Mouse (Mus musculus) layer of hippocampus, postnatal 25 days (tissue): ENCODE measurements around the gene Elavl1. TPM values are rescaled to one million over a fixed set of nuclear protein-coding genes. Genes with fewer than 3 reads are reported as not detected.

Source experiments
- total RNA-seq, 2 experiments: library from RNA; stranded (reverse); gene quantifications; 2 replicates each; pipeline ENCODE4 v1.2.3; 2021

Gene Elavl1
- total RNA-seq, 2 experiments from 2014 or later: 74.1 to 77.7 TPM

Other genes starting within 250 kb of the Elavl1 start
- gene Cd209f, start 219.6 kb downstream of the Elavl1 start, total RNA-seq: under 1 TPM in 1 of 2 experiments, not detected in 1; 0.44 TPM
- not detected for gene Cd209g, start 191.3 kb downstream of the Elavl1 start, total RNA-seq
- gene Evi5l, start 158.8 kb downstream of the Elavl1 start, total RNA-seq: 100 to 1,000 TPM in 1 of 2 experiments, 10 to 100 TPM in 1; 98.2 to 110 TPM
- gene Prr36, start 108.0 kb downstream of the Elavl1 start, total RNA-seq: 10 to 100 TPM; 39.0 to 54.3 TPM
- not detected for gene Lrrc8e, start 98.6 kb downstream of the Elavl1 start, total RNA-seq
- 10 to 100 TPM; 90.6 to 96.3 TPM for gene Map2k7, start 86.7 kb downstream of the Elavl1 start, total RNA-seq
- gene Gm49320, start 86.5 kb downstream of the Elavl1 start, total RNA-seq: 1 to 10 TPM; 2.4 to 2.5 TPM
- 10 to 100 TPM in 1 of 2 experiments, 1 to 10 TPM in 1; 7.9 to 12.8 TPM for gene Tgfbr3l, start 77.2 kb downstream of the Elavl1 start, total RNA-seq
- 10 to 100 TPM; 29.5 to 30.2 TPM for gene Snapc2, start 72.3 kb downstream of the Elavl1 start, total RNA-seq
- 100 to 1,000 TPM; 560 to 594 TPM for gene Ctxn1, start 66.1 kb downstream of the Elavl1 start, total RNA-seq
- gene Timm44, start 49.5 kb downstream of the Elavl1 start, total RNA-seq: 10 to 100 TPM; 55.6 to 77.1 TPM
- gene Ccl25, start 203 bp downstream of the Elavl1 start, total RNA-seq: 10 to 100 TPM; 20.6 to 25.9 TPM
- 10 to 100 TPM; 35.5 to 44.3 TPM for gene Cers4, start 167.6 kb upstream of the Elavl1 start, total RNA-seq